Mouse (Mus musculus): ENCODE results near the gene Elp5. TPM values are rescaled to one million over a fixed set of nuclear protein-coding genes. Genes with fewer than 3 reads are reported as not detected.
A peak's percentile ranks its signal among the peaks of the same experiment; 100 is the strongest.

Elp5 gene
- total RNA-seq, 2 experiments from 2014 or later: 45.8 to 50.7 TPM

- no peak for ATAC-seq (replicated peaks; ENCODE audit: low FRiP score, poor library complexity, severe bottlenecking)
Measured at GRCm38 (mm10) chr11:69920266-69921031, 61.9 kb downstream of the Elp5 start.

GRCm38 (mm10) chr11:69919661-69920265 lies 62.6 kb downstream of the Elp5 start:
- ATAC-seq (replicated peaks; ENCODE audit: low FRiP score, poor library complexity, severe bottlenecking): peak; percentile 64

GRCm38 (mm10) chr11:69919053-69919452 lies 63.3 kb downstream of the Elp5 start:
- no peak for ATAC-seq (replicated peaks; ENCODE audit: low FRiP score, poor library complexity, severe bottlenecking)

Other genes with a start within 250 kb of the Elp5 start
Only the 30 nearest of the 36 such genes appear.
- gene Chrnb1, start 186.6 kb downstream of the Elp5 start, total RNA-seq (2015; ENCODE audit: low replicate concordance): not detected in 2 replicates
- gene Chrnb1, start 186.6 kb downstream of the Elp5 start, total RNA-seq (2017; ENCODE audit: low replicate concordance): 0.77 TPM in 1 of 2 replicates, not detected in the other
- not detected in 2 replicates for gene Fgf11, start 180.7 kb downstream of the Elp5 start, total RNA-seq (2015; ENCODE audit: low replicate concordance)
- gene Fgf11, start 180.7 kb downstream of the Elp5 start, total RNA-seq (2017; ENCODE audit: low replicate concordance): not detected in 2 replicates
- gene Tmem102, start 176.9 kb downstream of the Elp5 start, total RNA-seq (2015; ENCODE audit: low replicate concordance): not detected in 2 replicates
- gene Tmem102, start 176.9 kb downstream of the Elp5 start, total RNA-seq (2017; ENCODE audit: low replicate concordance): not detected in 2 replicates
- not detected in 2 replicates for gene Gm39566, start 167.2 kb downstream of the Elp5 start, total RNA-seq (2015; ENCODE audit: low replicate concordance)
- not detected in 2 replicates for gene Gm39566, start 167.2 kb downstream of the Elp5 start, total RNA-seq (2017; ENCODE audit: low replicate concordance)
- not detected in 2 replicates for gene Spem2, start 164.1 kb downstream of the Elp5 start, total RNA-seq (2015; ENCODE audit: low replicate concordance)
- gene Spem2, start 164.1 kb downstream of the Elp5 start, total RNA-seq (2017; ENCODE audit: low replicate concordance): not detected in 2 replicates
- gene Spem1, start 160.3 kb downstream of the Elp5 start, total RNA-seq (2015; ENCODE audit: low replicate concordance): not detected in 2 replicates
- not detected in 2 replicates for gene Spem1, start 160.3 kb downstream of the Elp5 start, total RNA-seq (2017; ENCODE audit: low replicate concordance)
- 0.72 and 0.84 TPM in 2 replicates for gene Nlgn2, start 144.7 kb downstream of the Elp5 start, total RNA-seq (2015; ENCODE audit: low replicate concordance)
- 0.08 and 0.26 TPM in 2 replicates for gene Nlgn2, start 144.7 kb downstream of the Elp5 start, total RNA-seq (2017; ENCODE audit: low replicate concordance)
- 258 and 276 TPM in 2 replicates for gene Tmem256, start 144.0 kb downstream of the Elp5 start, total RNA-seq (2015; ENCODE audit: low replicate concordance)
- gene Tmem256, start 144.0 kb downstream of the Elp5 start, total RNA-seq (2017; ENCODE audit: low replicate concordance): 123 and 303 TPM in 2 replicates
- gene Plscr3, start 136.1 kb downstream of the Elp5 start, total RNA-seq (2015; ENCODE audit: low replicate concordance): 24.9 and 26.0 TPM in 2 replicates
- 15.1 and 27.7 TPM in 2 replicates for gene Plscr3, start 136.1 kb downstream of the Elp5 start, total RNA-seq (2017; ENCODE audit: low replicate concordance)
- gene Tnk1, start 123.8 kb downstream of the Elp5 start, total RNA-seq (2015; ENCODE audit: low replicate concordance): 5.9 and 6.8 TPM in 2 replicates
- gene Tnk1, start 123.8 kb downstream of the Elp5 start, total RNA-seq (2017; ENCODE audit: low replicate concordance): 7.3 and 8.1 TPM in 2 replicates
- not detected in 2 replicates for gene Tmem95, start 104.5 kb downstream of the Elp5 start, total RNA-seq (2015; ENCODE audit: low replicate concordance)
- gene Tmem95, start 104.5 kb downstream of the Elp5 start, total RNA-seq (2017; ENCODE audit: low replicate concordance): not detected in 2 replicates
- 0.72 and 0.84 TPM in 2 replicates for gene Kctd11, start 101.1 kb downstream of the Elp5 start, total RNA-seq (2015; ENCODE audit: low replicate concordance)
- 0.13 TPM in 1 of 2 replicates, not detected in the other for gene Kctd11, start 101.1 kb downstream of the Elp5 start, total RNA-seq (2017; ENCODE audit: low replicate concordance)
- gene Acap1, start 87.0 kb downstream of the Elp5 start, total RNA-seq (2015; ENCODE audit: low replicate concordance): 9.4 and 12.6 TPM in 2 replicates
- 8.5 and 11.6 TPM in 2 replicates for gene Acap1, start 87.0 kb downstream of the Elp5 start, total RNA-seq (2017; ENCODE audit: low replicate concordance)
- 2.5 TPM in 1 of 2 replicates, not detected in the other for gene 2810408A11Rik, start 81.5 kb downstream of the Elp5 start, total RNA-seq (2015; ENCODE audit: low replicate concordance)
- 0.51 TPM in 1 of 2 replicates, not detected in the other for gene 2810408A11Rik, start 81.5 kb downstream of the Elp5 start, total RNA-seq (2017; ENCODE audit: low replicate concordance)
- 8.6 and 8.8 TPM in 2 replicates for gene Neurl4, start 81.4 kb downstream of the Elp5 start, total RNA-seq (2015; ENCODE audit: low replicate concordance)
- 23.2 and 59.7 TPM in 2 replicates for gene Neurl4, start 81.4 kb downstream of the Elp5 start, total RNA-seq (2017; ENCODE audit: low replicate concordance)
- 268 and 359 TPM in 2 replicates for gene Gps2, start 68.6 kb downstream of the Elp5 start, total RNA-seq (2015; ENCODE audit: low replicate concordance)
- gene Gps2, start 68.6 kb downstream of the Elp5 start, total RNA-seq (2017; ENCODE audit: low replicate concordance): 130 and 161 TPM in 2 replicates
- 394 and 471 TPM in 2 replicates for gene Eif5a, start 60.6 kb downstream of the Elp5 start, total RNA-seq (2015; ENCODE audit: low replicate concordance)
- 246 and 254 TPM in 2 replicates for gene Eif5a, start 60.6 kb downstream of the Elp5 start, total RNA-seq (2017; ENCODE audit: low replicate concordance)
- not detected in 2 replicates for gene Ybx2, start 46.7 kb downstream of the Elp5 start, total RNA-seq (2015; ENCODE audit: low replicate concordance)
- gene Ybx2, start 46.7 kb downstream of the Elp5 start, total RNA-seq (2017; ENCODE audit: low replicate concordance): 3.9 TPM in 1 of 2 replicates, not detected in the other
- 94.7 and 103 TPM in 2 replicates for gene Slc2a4, start 34.3 kb downstream of the Elp5 start, total RNA-seq (2015; ENCODE audit: low replicate concordance)
- gene Slc2a4, start 34.3 kb downstream of the Elp5 start, total RNA-seq (2017; ENCODE audit: low replicate concordance): 246 and 613 TPM in 2 replicates
- not detected in 2 replicates for gene Cldn7, start 17.7 kb downstream of the Elp5 start, total RNA-seq (2015; ENCODE audit: low replicate concordance)
- not detected in 2 replicates for gene Cldn7, start 17.7 kb downstream of the Elp5 start, total RNA-seq (2017; ENCODE audit: low replicate concordance)
- gene Ctdnep1, start 1.4 kb downstream of the Elp5 start, total RNA-seq (2015; ENCODE audit: low replicate concordance): 49.4 and 83.4 TPM in 2 replicates
- 17.1 and 20.9 TPM in 2 replicates for gene Ctdnep1, start 1.4 kb downstream of the Elp5 start, total RNA-seq (2017; ENCODE audit: low replicate concordance)
- 393 and 394 TPM in 2 replicates for gene Gabarap, start 8.6 kb upstream of the Elp5 start, total RNA-seq (2015; ENCODE audit: low replicate concordance)
- gene Gabarap, start 8.6 kb upstream of the Elp5 start, total RNA-seq (2017; ENCODE audit: low replicate concordance): 161 and 239 TPM in 2 replicates
- 18.7 and 21.4 TPM in 2 replicates for gene Phf23, start 13.3 kb upstream of the Elp5 start, total RNA-seq (2015; ENCODE audit: low replicate concordance)
- gene Phf23, start 13.3 kb upstream of the Elp5 start, total RNA-seq (2017; ENCODE audit: low replicate concordance): 22.2 and 25.4 TPM in 2 replicates
- gene Dvl2, start 18.1 kb upstream of the Elp5 start, total RNA-seq (2015; ENCODE audit: low replicate concordance): 2.9 and 4.3 TPM in 2 replicates
- gene Dvl2, start 18.1 kb upstream of the Elp5 start, total RNA-seq (2017; ENCODE audit: low replicate concordance): 0.30 and 2.4 TPM in 2 replicates
- gene Acadvl, start 32.9 kb upstream of the Elp5 start, total RNA-seq (2015; ENCODE audit: low replicate concordance): 24.9 and 52.8 TPM in 2 replicates
- 20.7 and 23.4 TPM in 2 replicates for gene Acadvl, start 32.9 kb upstream of the Elp5 start, total RNA-seq (2017; ENCODE audit: low replicate concordance)
- gene Dlg4, start 34.4 kb upstream of the Elp5 start, total RNA-seq (2015; ENCODE audit: low replicate concordance): not detected in 2 replicates
- gene Dlg4, start 34.4 kb upstream of the Elp5 start, total RNA-seq (2017; ENCODE audit: low replicate concordance): 1.1 and 2.7 TPM in 2 replicates
- gene Asgr1, start 71.6 kb upstream of the Elp5 start, total RNA-seq (2015; ENCODE audit: low replicate concordance): not detected in 2 replicates
- gene Asgr1, start 71.6 kb upstream of the Elp5 start, total RNA-seq (2017; ENCODE audit: low replicate concordance): not detected in 2 replicates
- gene Asgr2, start 110.1 kb upstream of the Elp5 start, total RNA-seq (2015; ENCODE audit: low replicate concordance): not detected in 2 replicates
- gene Asgr2, start 110.1 kb upstream of the Elp5 start, total RNA-seq (2017; ENCODE audit: low replicate concordance): not detected in 2 replicates
- 4.2 and 5.0 TPM in 2 replicates for gene Mgl2, start 147.8 kb upstream of the Elp5 start, total RNA-seq (2015; ENCODE audit: low replicate concordance)
- gene Mgl2, start 147.8 kb upstream of the Elp5 start, total RNA-seq (2017; ENCODE audit: low replicate concordance): 8.0 and 12.5 TPM in 2 replicates
- gene Clec10a, start 173.7 kb upstream of the Elp5 start, total RNA-seq (2015; ENCODE audit: low replicate concordance): 1.3 and 11.2 TPM in 2 replicates
- gene Clec10a, start 173.7 kb upstream of the Elp5 start, total RNA-seq (2017; ENCODE audit: low replicate concordance): 0.77 and 2.6 TPM in 2 replicates

Data from erythroid progenitor cell, adult 5-6 weeks (primary cell).